Mouse (Mus musculus) stomach, postnatal 0 days (tissue): ENCODE results near the gene Spic. TPM values are rescaled to one million over a fixed set of nuclear protein-coding genes. Genes with fewer than 3 reads are reported as not detected.

Source experiments
- ATAC-seq: fragments of 200-750 bp; cut with Nextera tagmentation; 2 replicates; pipeline ENCODE4 v1.8.0; 2017; ENCODE audit not compliant: low FRiP score, low TSS enrichment
- DNase-seq: peaks from one replicate; pipeline ENCODE4 v3.0.0-alpha.2; 2016; ENCODE audit warnings: low spot score
- H3K27ac ChIP-seq: fragments of 300-500 bp; sonication (generic); replicated peaks from 2 replicates; pipeline ENCODE4 v1.5.1; 2014; ENCODE audit warnings: mild to moderate bottlenecking, control low read depth
- H3K27me3 ChIP-seq: fragments of 300-500 bp; sonication (generic); 2 replicates; pipeline ENCODE4 v1.6.1; 2014; ENCODE audit warnings: low read length; ENCODE audit not compliant: control insufficient read depth, insufficient read depth
- H3K36me3 ChIP-seq: fragments of 300-500 bp; sonication (generic); 2 replicates; pipeline ENCODE4 v1.6.1; 2014; ENCODE audit warnings: low read length, mixed read lengths; ENCODE audit not compliant: control insufficient read depth, insufficient read depth
- H3K4me1 ChIP-seq: fragments of 300-500 bp; sonication (generic); replicated peaks from 2 replicates; pipeline ENCODE4 v1.6.1; 2014; ENCODE audit warnings: antibody characterized with exemption; ENCODE audit not compliant: control insufficient read depth, insufficient read depth
- H3K4me2 ChIP-seq: fragments of 300-500 bp; sonication (generic); replicated peaks from 2 replicates; pipeline ENCODE4 v1.6.1; 2014; ENCODE audit warnings: low read depth, mild to moderate bottlenecking, control low read depth, moderate library complexity
- H3K4me3 ChIP-seq: fragments of 300-500 bp; sonication (generic); 2 replicates; pipeline ENCODE4 v1.5.1; 2014; ENCODE audit warnings: low read depth, low read length, control low read depth
- H3K9ac ChIP-seq: fragments of 300-500 bp; sonication (generic); 2 replicates; pipeline ENCODE4 v1.6.1; 2014; ENCODE audit warnings: mild to moderate bottlenecking, low read length, control low read depth, mixed read lengths
- H3K9me3 ChIP-seq: fragments of 300-500 bp; sonication (generic); 2 replicates; pipeline ENCODE4 v1.6.1; 2016; ENCODE audit warnings: low read length; ENCODE audit not compliant: control insufficient read depth
- CTCF ChIP-seq: IDR thresholded peaks from 2 replicates; pipeline ENCODE4 v1.5.1; 2016; ENCODE audit warnings: antibody characterized with exemption, low read depth, mild to moderate bottlenecking, moderate library complexity
- EP300 ChIP-seq: optimal IDR thresholded peaks from 2 replicates; pipeline ENCODE3; 2016; ENCODE audit warnings: antibody characterized with exemption
- WGBS: fragments of 180-500 bp; shearing (Covaris S2); extraction: QIAGEN DNeasy Blood & Tissue Kit; methylation state at CpG from one replicate; pipeline ENCODE4 v1.1.7; 2014; 5-methylcytosine and 5-hydroxymethylcytosine counted together
- polyA plus RNA-seq: library from polyadenylated mRNA; unstranded; fragments of >200 nt; fragmentation: Nextera tagmentation; extraction: Ambion mirVana; gene quantifications from 2 replicates; pipeline ENCODE4 v1.2.1, GENCODE M21; 2015

Spic gene
- 0.62 and 1.4 TPM in 2 replicates for polyA plus RNA-seq

- Histone ChIP-seq H3K9ac (no peak within 1 kb of the TSS), H3K9me3 (no peaks in the 10 kb centered on the region), H3K4me1 (no peaks in the 10 kb centered on the region), H3K36me3 (no peaks in the 10 kb centered on the region), H3K27ac (no peak within 1 kb of the TSS), H3K27me3 (no peaks in the 10 kb centered on the region), H3K4me2 (no peak within 1 kb of the TSS), H3K4me3 (no peak within 1 kb of the TSS)
- TF ChIP-seq CTCF (no peak), EP300 (no peak)
- no peak for DNase-seq
- ATAC-seq, result no peak
- 61% methylated on average over 5 of the region's 5 CpGs for WGBS
These were observed at the start of gene Spic for GRCm38 (mm10) chr10:88684925-88685324. Gene Spic, minus strand, starts transcription at chr10:88685015.

GRCm38 (mm10) chr10:88732309-88732622 is 47.5 kb upstream of the Spic start:
- Histone ChIP-seq H3K9me3 (no peaks in the 10 kb centered on the region), H3K4me2 (peak overlapping the region; percentile 77), H3K4me1 (no peaks in the 10 kb centered on the region), H3K9ac (peak overlapping the region; percentile 98), H3K4me3 (peak overlapping the region; percentile 97), H3K36me3 (no peaks in the 10 kb centered on the region), H3K27me3 (no peaks in the 10 kb centered on the region), H3K27ac (peak overlapping the region; percentile 93; the same call in 1 of the 2 replicates)
- peak; percentile 42; the same call in 1 of the 2 replicates for ATAC-seq
- TF ChIP-seq CTCF, result no peak
- no peak for TF ChIP-seq EP300
- 4% methylated on average over 6 of the region's 6 CpGs for WGBS
- DNase-seq, result peak; percentile 27

- under 1% methylated on average over 61 of the region's 61 CpGs for WGBS
- Histone ChIP-seq H3K4me1 (no peaks in the 10 kb centered on the region), H3K9ac (peak overlapping the region; percentile 98), H3K27ac (peak overlapping the region; percentile 93), H3K9me3 (no peaks in the 10 kb centered on the region), H3K27me3 (no peaks in the 10 kb centered on the region), H3K4me3 (peak overlapping the region; percentile 97), H3K4me2 (peak overlapping the region; percentile 77), H3K36me3 (no peaks in the 10 kb centered on the region)
- DNase-seq (no peak), ATAC-seq (peak; percentile 51)
- no peak for TF ChIP-seq EP300
- peak; percentile 37; the same call in 1 of the 2 replicates for TF ChIP-seq CTCF
These were observed 46.9 kb upstream of the Spic start for GRCm38 (mm10) chr10:88731496-88732308.

GRCm38 (mm10) chr10:88730571-88731495 is 46.0 kb upstream of the Spic start, which contains the start of gene Arl1:
Gene Arl1, plus strand, starts transcription at chr10:88730858.
- peak; percentile 45 for TF ChIP-seq CTCF
- TF ChIP-seq EP300, result no peak
- H3K27me3 ChIP-seq, result no peaks in the 10 kb centered on the region
- no peaks in the 10 kb centered on the region for H3K9me3 ChIP-seq
- H3K4me1 ChIP-seq, result no peaks in the 10 kb centered on the region
- peak within 1 kb of the TSS; percentile 98 for H3K9ac ChIP-seq
- no peaks in the 10 kb centered on the region for H3K36me3 ChIP-seq
- H3K27ac ChIP-seq, result peak within 1 kb of the TSS; percentile 93
- peak within 1 kb of the TSS; percentile 77 for H3K4me2 ChIP-seq
- under 1% methylated on average over 65 of the region's 65 CpGs for WGBS
- H3K4me3 ChIP-seq, result peak within 1 kb of the TSS; percentile 97
- peak; percentile 95 for ATAC-seq
- peak; percentile 94 for DNase-seq

GRCm38 (mm10) chr10:88728166-88728565 is 43.4 kb upstream of the Spic start:
- H3K27me3 ChIP-seq, result no peaks in the 10 kb centered on the region
- no peaks in the 10 kb centered on the region for H3K4me1 ChIP-seq
- no peaks in the 10 kb centered on the region for H3K9me3 ChIP-seq
- ATAC-seq (no peak), DNase-seq (no peak)
- H3K9ac ChIP-seq, result no peak overlapping the region
- no peaks in the 10 kb centered on the region for H3K36me3 ChIP-seq
- 69% methylated on average over 8 of the region's 8 CpGs for WGBS
- H3K27ac ChIP-seq, result no peak overlapping the region
- H3K4me3 ChIP-seq, result no peak overlapping the region
- no peak for TF ChIP-seq EP300
- no peak for TF ChIP-seq CTCF
- no peak overlapping the region for H3K4me2 ChIP-seq

- no peak overlapping the region for H3K27ac ChIP-seq
- peak; percentile 79 for TF ChIP-seq CTCF
- no peak for TF ChIP-seq EP300
- ATAC-seq (no peak), DNase-seq (peak; percentile 66)
- no peaks in the 10 kb centered on the region for H3K9me3 ChIP-seq
- H3K27me3 ChIP-seq, result no peaks in the 10 kb centered on the region
- no peak overlapping the region for H3K4me2 ChIP-seq
- WGBS, result 47% methylated on average over 1 of the region's 1 CpGs
- no peak overlapping the region for H3K4me3 ChIP-seq
- no peaks in the 10 kb centered on the region for H3K4me1 ChIP-seq
- no peaks in the 10 kb centered on the region for H3K36me3 ChIP-seq
- H3K9ac ChIP-seq, result no peak overlapping the region
These were observed 42.3 kb upstream of the Spic start for GRCm38 (mm10) chr10:88727128-88727527.
